Mouse (Mus musculus) lung, postnatal 0 days (tissue): ENCODE data around the gene Slc2a13.

Source experiments
- CTCF ChIP-seq: IDR thresholded peaks from 2 replicates; pipeline ENCODE4 v1.5.1; 2016; ENCODE audit warnings: antibody characterized with exemption, mild to moderate bottlenecking
- EP300 ChIP-seq: IDR thresholded peaks from 2 replicates; pipeline ENCODE4 v1.6.1; 2016; ENCODE audit warnings: antibody characterized with exemption, mild to moderate bottlenecking, control low read depth

DNA sequence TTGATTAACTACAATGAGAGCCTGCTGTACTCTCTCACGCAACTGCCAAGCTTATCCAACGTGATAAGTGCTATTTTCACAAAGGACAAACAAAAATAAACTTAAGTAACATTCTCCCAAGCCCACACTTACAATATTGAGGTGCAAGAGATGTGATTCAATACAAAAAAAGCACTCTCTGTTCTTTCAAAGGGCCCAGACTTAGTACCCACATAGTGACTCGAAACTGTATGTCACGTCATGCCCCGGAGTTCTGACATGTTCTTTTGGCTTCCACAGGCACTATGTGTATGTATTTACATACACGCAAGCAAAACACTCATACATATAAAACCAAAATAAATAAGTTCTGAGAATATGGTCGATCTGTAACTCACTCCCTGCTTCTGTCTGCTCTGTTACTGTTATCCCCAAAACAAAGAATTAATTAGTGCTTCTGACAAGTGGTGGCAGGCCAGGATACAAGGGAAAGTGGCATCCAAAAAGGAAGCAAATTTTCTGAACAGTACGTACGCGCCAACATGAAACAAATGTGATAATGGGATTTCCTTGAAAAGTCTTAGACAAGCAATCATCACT, 109.1 kb downstream of the Slc2a13 start:
- TF ChIP-seq CTCF (no peak), EP300 (peak; percentile 42)
